Mouse (Mus musculus) ES-Bruce4 (cell line): ENCODE data around the gene Ctnnd2. TPM values are rescaled to one million over a fixed set of nuclear protein-coding genes. Genes with fewer than 3 reads are reported as not detected.

Experiments used
- H3K27ac ChIP-seq: 2 replicates; pipeline ENCODE4 v1.5.1; 2012; ENCODE audit warnings: low read length, inconsistent platforms; ENCODE audit not compliant: insufficient read depth
- H3K27me3 ChIP-seq: 2 replicates; pipeline ENCODE4 v1.6.1; 2012; ENCODE audit warnings: mild to moderate bottlenecking, low read length, inconsistent platforms; ENCODE audit not compliant: control insufficient read depth, poor library complexity, insufficient read depth, severe bottlenecking
- H3K36me3 ChIP-seq: 2 replicates; pipeline ENCODE4 v1.6.1; 2012; ENCODE audit warnings: inconsistent platforms, mild to moderate bottlenecking, low read length, moderate library complexity; ENCODE audit not compliant: control insufficient read depth, poor library complexity, insufficient read depth, severe bottlenecking
- H3K4me1 ChIP-seq: one replicate; pipeline ENCODE4 v1.8.1; 2011; ENCODE audit warnings: low read length; ENCODE audit not compliant: control insufficient read depth, insufficient read depth
- H3K4me3 ChIP-seq: 2 replicates; pipeline ENCODE4 v1.5.1; 2011; ENCODE audit warnings: low read depth, mild to moderate bottlenecking, low read length
- H3K9ac ChIP-seq: 2 replicates; pipeline ENCODE4 v1.6.1; 2012; ENCODE audit warnings: low read depth, mild to moderate bottlenecking, inconsistent platforms; ENCODE audit not compliant: poor library complexity, severe bottlenecking
- H3K9me3 ChIP-seq: replicated peaks from 2 replicates; pipeline ENCODE4 v1.6.1; 2012; ENCODE audit warnings: mild to moderate bottlenecking, low read length, inconsistent platforms; ENCODE audit not compliant: control insufficient read depth, poor library complexity, insufficient read depth, severe bottlenecking
- CTCF ChIP-seq: IDR thresholded peaks from one replicate; pipeline ENCODE4 v1.8.1; 2011; ENCODE audit warnings: low read depth, low read length
- EP300 ChIP-seq: IDR thresholded peaks from 2 replicates; pipeline ENCODE4 v1.6.1; 2011; ENCODE audit warnings: low read depth, low read length; ENCODE audit not compliant: insufficient read depth
- POLR2A ChIP-seq: IDR thresholded peaks from one replicate; pipeline ENCODE4 v1.8.1; 2011; ENCODE audit warnings: low read length; ENCODE audit not compliant: insufficient read depth
- polyA plus RNA-seq: library from polyadenylated mRNA; stranded (reverse); fragments of >200 nt; gene quantifications from 2 replicates; pipeline ENCODE4 v1.2.4, GENCODE M21; 2011; ENCODE audit warnings: low read depth; ENCODE audit not compliant: missing spikeins, insufficient read depth, insufficient read length

The Ctnnd2 gene
- polyA plus RNA-seq, 1 experiment = 2.4 TPM

DNA sequence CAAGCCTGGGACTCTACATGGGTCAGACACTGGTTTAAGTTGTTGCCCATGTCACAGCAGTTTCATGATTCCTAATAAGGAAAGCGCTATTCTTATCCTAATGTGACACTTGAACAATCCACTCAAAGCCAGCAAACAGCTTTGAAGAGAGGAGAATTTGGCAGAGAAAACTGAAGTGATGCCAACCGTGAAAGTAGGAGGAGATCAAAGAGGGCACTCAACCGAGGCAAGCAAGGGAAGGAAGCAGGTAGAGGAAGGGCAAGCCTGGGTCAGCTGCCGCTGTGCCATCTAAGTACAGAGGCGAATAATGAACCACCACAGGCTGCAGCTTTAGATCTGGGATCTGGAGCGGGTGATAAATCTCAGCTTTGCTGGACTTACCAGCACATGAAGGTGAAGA is 528.4 kb downstream of the Ctnnd2 start:
- no peaks in the 10 kb centered on the region for H3K9me3 ChIP-seq
- no peak overlapping the region for H3K27ac ChIP-seq
- TF ChIP-seq EP300 (no peak), POLR2A (no peak), CTCF (no peak)
- no peaks in the 10 kb centered on the region for H3K27me3 ChIP-seq
- H3K36me3 ChIP-seq = no peaks in the 10 kb centered on the region
- no peaks in the 10 kb centered on the region for H3K4me1 ChIP-seq
- H3K9ac ChIP-seq = no peak overlapping the region
- H3K4me3 ChIP-seq = no peak overlapping the region

DNA sequence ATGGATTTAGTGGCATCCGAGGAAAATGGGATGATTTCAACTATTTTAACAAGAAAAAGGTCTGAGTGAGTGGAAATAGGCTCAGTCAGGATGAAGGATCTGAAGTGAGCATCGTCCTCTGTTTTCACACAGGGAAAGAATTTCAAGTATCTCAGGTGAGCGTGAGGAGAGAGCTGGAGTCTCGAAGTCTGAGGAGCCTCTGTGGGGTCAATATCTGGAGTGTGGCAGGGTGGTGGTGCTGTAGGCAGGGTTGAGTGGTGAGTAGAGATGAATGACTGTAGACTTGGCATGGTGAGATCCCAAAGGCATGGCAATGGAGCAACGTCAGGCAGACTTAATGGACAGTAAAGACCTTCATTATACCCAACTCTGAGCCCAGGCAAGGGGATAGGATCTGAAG is 529.2 kb downstream of the Ctnnd2 start:
- no peaks in the 10 kb centered on the region for H3K27me3 ChIP-seq
- no peaks in the 10 kb centered on the region for H3K9me3 ChIP-seq
- TF ChIP-seq EP300 = no peak
- TF ChIP-seq POLR2A = no peak
- no peak for TF ChIP-seq CTCF
- H3K9ac ChIP-seq = no peak overlapping the region
- H3K36me3 ChIP-seq = no peaks in the 10 kb centered on the region
- no peak overlapping the region for H3K27ac ChIP-seq
- no peak overlapping the region for H3K4me3 ChIP-seq
- no peaks in the 10 kb centered on the region for H3K4me1 ChIP-seq

DNA sequence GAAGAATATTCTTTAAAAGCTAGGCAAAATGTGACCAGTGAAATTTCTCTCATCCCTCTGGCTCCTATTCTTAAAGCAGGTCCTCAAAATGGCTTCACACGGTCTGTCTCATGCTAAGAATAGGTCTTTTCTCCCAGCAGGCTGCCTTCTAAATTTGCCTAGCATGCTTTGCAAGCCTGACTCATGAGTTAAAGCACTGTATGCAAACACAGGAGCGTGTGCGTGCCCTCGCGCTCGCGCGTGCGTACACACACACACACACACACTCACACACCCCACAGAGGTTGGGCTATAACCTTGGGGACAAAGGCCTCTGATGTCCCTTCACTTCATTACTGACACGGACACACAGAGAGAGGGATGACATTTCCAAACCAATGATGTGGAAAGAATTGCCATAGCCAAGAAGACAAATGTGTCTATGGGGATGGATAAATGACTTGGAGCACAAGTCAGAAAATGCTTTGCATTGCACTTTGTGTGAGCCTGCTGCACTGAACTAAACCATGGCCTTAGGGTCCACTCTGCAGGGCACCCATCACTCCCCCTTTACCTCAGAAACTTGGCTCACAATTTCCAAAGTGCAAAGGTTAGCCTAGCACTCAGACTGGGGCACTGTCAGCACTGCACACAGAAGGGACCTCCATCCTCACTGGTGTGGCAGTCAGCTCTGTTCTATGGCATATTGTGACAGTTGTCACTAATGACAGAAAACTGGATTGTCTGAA is 536.8 kb downstream of the Ctnnd2 start:
- H3K36me3 ChIP-seq = no peaks in the 10 kb centered on the region
- no peak overlapping the region for H3K27ac ChIP-seq
- no peak overlapping the region for H3K9ac ChIP-seq
- H3K4me3 ChIP-seq = no peak overlapping the region
- no peaks in the 10 kb centered on the region for H3K4me1 ChIP-seq
- no peaks in the 10 kb centered on the region for H3K27me3 ChIP-seq
- no peaks in the 10 kb centered on the region for H3K9me3 ChIP-seq
- no peak for TF ChIP-seq POLR2A
- no peak for TF ChIP-seq CTCF
- TF ChIP-seq EP300 = no peak

DNA sequence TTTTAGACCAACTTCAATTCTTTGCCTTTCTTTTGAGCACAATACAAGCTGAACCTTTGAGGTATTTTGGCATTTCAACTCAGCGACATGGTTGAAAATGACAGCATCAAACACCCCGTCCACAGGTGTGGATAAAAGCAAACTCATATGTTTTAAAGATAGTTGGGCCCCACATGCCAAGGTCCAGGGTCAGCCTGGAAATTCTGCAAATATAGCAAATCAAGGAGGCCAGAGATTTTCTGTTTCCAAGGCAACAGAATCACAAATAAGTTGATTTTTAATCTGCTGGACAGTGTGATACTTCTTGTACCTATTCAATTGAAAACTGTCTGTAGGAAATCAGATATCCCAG is 537.3 kb downstream of the Ctnnd2 start:
- TF ChIP-seq POLR2A (no peak), CTCF (no peak), EP300 (no peak)
- H3K27ac ChIP-seq = no peak overlapping the region
- no peaks in the 10 kb centered on the region for H3K36me3 ChIP-seq
- no peaks in the 10 kb centered on the region for H3K27me3 ChIP-seq
- no peaks in the 10 kb centered on the region for H3K9me3 ChIP-seq
- no peak overlapping the region for H3K4me3 ChIP-seq
- H3K4me1 ChIP-seq = no peaks in the 10 kb centered on the region
- no peak overlapping the region for H3K9ac ChIP-seq

DNA sequence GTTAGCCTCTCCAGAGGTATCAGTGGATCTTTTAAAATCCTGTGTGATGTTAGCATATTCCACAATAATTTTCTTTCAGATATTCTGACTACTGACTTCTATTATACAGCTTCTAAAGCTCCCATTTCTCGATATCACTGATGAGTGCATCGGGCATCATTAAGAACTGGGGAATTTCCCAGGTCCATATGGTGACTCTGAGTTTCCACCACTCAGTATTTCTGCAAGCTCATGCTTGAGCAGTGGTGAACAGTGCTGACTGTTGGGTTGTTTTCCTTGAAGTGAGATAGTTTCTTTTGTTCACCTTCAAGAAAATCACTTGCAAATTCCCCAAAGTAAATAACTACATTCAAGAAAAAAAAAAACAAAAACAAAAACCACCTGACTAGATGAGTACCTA is 542.4 kb downstream of the Ctnnd2 start:
- Histone ChIP-seq H3K4me1 (no peaks in the 10 kb centered on the region), H3K4me3 (no peak overlapping the region), H3K9me3 (no peaks in the 10 kb centered on the region), H3K9ac (no peak overlapping the region), H3K27me3 (no peaks in the 10 kb centered on the region), H3K36me3 (no peaks in the 10 kb centered on the region), H3K27ac (no peak overlapping the region)
- no peak for TF ChIP-seq POLR2A
- TF ChIP-seq EP300 = no peak
- no peak for TF ChIP-seq CTCF

DNA sequence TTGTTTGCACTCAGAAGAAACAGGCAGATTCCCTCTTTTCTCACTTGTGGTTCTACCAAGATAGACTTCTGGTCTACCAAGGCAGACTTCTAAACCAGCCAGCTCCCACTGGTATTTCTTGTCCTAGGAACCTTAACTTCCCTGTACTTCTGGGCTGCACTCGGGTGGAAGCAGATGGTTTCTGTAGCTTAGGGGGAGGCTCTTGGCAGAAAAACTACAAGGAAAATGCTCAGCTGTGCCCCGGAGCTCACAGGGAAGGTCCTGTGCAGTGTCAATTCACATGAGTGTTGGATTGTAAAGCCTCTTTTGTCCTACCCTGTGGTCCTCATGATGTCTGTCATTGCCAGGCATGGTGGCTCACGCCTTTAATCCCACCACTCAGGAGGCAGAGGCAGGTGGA is 546.4 kb downstream of the Ctnnd2 start:
- no peak for TF ChIP-seq EP300
- no peak for TF ChIP-seq POLR2A
- no peak for TF ChIP-seq CTCF
- Histone ChIP-seq H3K36me3 (no peaks in the 10 kb centered on the region), H3K4me1 (no peaks in the 10 kb centered on the region), H3K27me3 (no peaks in the 10 kb centered on the region), H3K27ac (no peak overlapping the region), H3K4me3 (no peak overlapping the region), H3K9ac (no peak overlapping the region), H3K9me3 (no peaks in the 10 kb centered on the region)
